Mouse (Mus musculus): Measurements from ENCODE around the gene Rara. TPM values are rescaled to one million over a fixed set of nuclear protein-coding genes. Genes with fewer than 3 reads are reported as not detected.
"Not testable (repeated sequence)": the region's sequence is repeated elsewhere in the genome, so short reads cannot be mapped to it uniquely, and the experiment has no call there.

Gene Rara
- polyA plus RNA-seq, 1 experiment, result not detected

- TF ChIP-seq POLR2A (IDR thresholded peaks at IDR 0.05; ENCODE audit: insufficient read depth, low read depth, low read length) (no peak), CTCF (IDR thresholded peaks at IDR 0.05; ENCODE audit: insufficient read depth, low read depth, low read length) (no peak)
- H3K4me1 ChIP-seq (ENCODE audit: control insufficient read depth, insufficient read depth, low read length), result peaks cover 4% of the 10 kb centered on the region
- no peak overlapping the region for H3K27ac ChIP-seq (ENCODE audit: insufficient read depth, low read depth, low read length)
- WGBS, result 83% methylated on average over 4 of the region's 4 CpGs
- no peak overlapping the region for H3K4me3 ChIP-seq (ENCODE audit: insufficient read depth, low read depth, low read length)
Measured at GRCm38 (mm10) chr11:98905583-98905982, 22.0 kb upstream of the Rara start.

- H3K4me3 ChIP-seq (ENCODE audit: insufficient read depth, low read depth, low read length), result no peak overlapping the region
- no peak for TF ChIP-seq CTCF (IDR thresholded peaks at IDR 0.05; ENCODE audit: insufficient read depth, low read depth, low read length)
- H3K27ac ChIP-seq (ENCODE audit: insufficient read depth, low read depth, low read length), result no peak overlapping the region
- peaks cover 4% of the 10 kb centered on the region for H3K4me1 ChIP-seq (ENCODE audit: control insufficient read depth, insufficient read depth, low read length)
- WGBS, result 53% methylated on average over 5 of the region's 5 CpGs
Measured at GRCm38 (mm10) chr11:98907063-98907436, 20.6 kb upstream of the Rara start.

- Histone ChIP-seq H3K4me1 (ENCODE audit: control insufficient read depth, insufficient read depth, low read length) (peaks cover 4% of the 10 kb centered on the region), H3K27ac (ENCODE audit: insufficient read depth, low read depth, low read length) (no peak within 1 kb of the TSS), H3K4me3 (ENCODE audit: insufficient read depth, low read depth, low read length) (peak within 1 kb of the TSS; percentile 43)
- under 1% methylated on average over 49 of the region's 49 CpGs for WGBS
- TF ChIP-seq POLR2A (IDR thresholded peaks at IDR 0.05; ENCODE audit: insufficient read depth, low read depth, low read length) (no peak), CTCF (IDR thresholded peaks at IDR 0.05; ENCODE audit: insufficient read depth, low read depth, low read length) (no peak)
Measured at GRCm38 (mm10) chr11:98907437-98908173, 20.0 kb upstream of the Rara start, which contains the start of gene Cdc6. TSS of gene Cdc6 (plus strand) at chr11:98907801.

GRCm38 (mm10) chr11:98909654-98910053 is 18.0 kb upstream of the Rara start:
- TF ChIP-seq POLR2A (IDR thresholded peaks at IDR 0.05; ENCODE audit: insufficient read depth, low read depth, low read length), result no peak
- 15% methylated on average over 6 of the region's 6 CpGs for WGBS
- H3K4me3 ChIP-seq (ENCODE audit: insufficient read depth, low read depth, low read length), result no peak overlapping the region
- no peak overlapping the region for H3K27ac ChIP-seq (ENCODE audit: insufficient read depth, low read depth, low read length)
- peaks cover 4% of the 10 kb centered on the region for H3K4me1 ChIP-seq (ENCODE audit: control insufficient read depth, insufficient read depth, low read length)

- Histone ChIP-seq H3K4me3 (ENCODE audit: insufficient read depth, low read depth, low read length) (no peak overlapping the region), H3K4me1 (ENCODE audit: control insufficient read depth, insufficient read depth, low read length) (peaks cover 4% of the 10 kb centered on the region), H3K27ac (ENCODE audit: insufficient read depth, low read depth, low read length) (no peak overlapping the region)
- WGBS, result 94% methylated on average over 11 of the region's 11 CpGs
- no peak for TF ChIP-seq POLR2A (IDR thresholded peaks at IDR 0.05; ENCODE audit: insufficient read depth, low read depth, low read length)
Measured at GRCm38 (mm10) chr11:98910415-98910814, 17.2 kb upstream of the Rara start.

GRCm38 (mm10) chr11:98911498-98911897 is 16.1 kb upstream of the Rara start:
- Histone ChIP-seq H3K4me1 (ENCODE audit: control insufficient read depth, insufficient read depth, low read length) (peaks cover 4% of the 10 kb centered on the region), H3K27ac (ENCODE audit: insufficient read depth, low read depth, low read length) (no peak overlapping the region), H3K4me3 (ENCODE audit: insufficient read depth, low read depth, low read length) (no peak overlapping the region)
- TF ChIP-seq POLR2A (IDR thresholded peaks at IDR 0.05; ENCODE audit: insufficient read depth, low read depth, low read length) (no peak), CTCF (IDR thresholded peaks at IDR 0.05; ENCODE audit: insufficient read depth, low read depth, low read length) (no peak)
- 87% methylated on average over 5 of the region's 5 CpGs for WGBS

- Histone ChIP-seq H3K27ac (ENCODE audit: insufficient read depth, low read depth, low read length) (no peak overlapping the region), H3K4me3 (ENCODE audit: insufficient read depth, low read depth, low read length) (no peak overlapping the region), H3K4me1 (ENCODE audit: control insufficient read depth, insufficient read depth, low read length) (no peaks in the 10 kb centered on the region)
- WGBS, result 85% methylated on average over 11 of the region's 11 CpGs
- no peak for TF ChIP-seq POLR2A (IDR thresholded peaks at IDR 0.05; ENCODE audit: insufficient read depth, low read depth, low read length)
- TF ChIP-seq CTCF (IDR thresholded peaks at IDR 0.05; ENCODE audit: insufficient read depth, low read depth, low read length), result no peak
Measured at GRCm38 (mm10) chr11:98914196-98914595, 13.4 kb upstream of the Rara start.

- 90% methylated on average over 3 of the region's 3 CpGs for WGBS
- not testable (repeated sequence) for H3K27ac ChIP-seq (ENCODE audit: insufficient read depth, low read depth, low read length); H3K4me1 ChIP-seq (ENCODE audit: control insufficient read depth, insufficient read depth, low read length); H3K4me3 ChIP-seq (ENCODE audit: insufficient read depth, low read depth, low read length)
Measured at GRCm38 (mm10) chr11:98916376-98916775, 11.2 kb upstream of the Rara start.

- no peak overlapping the region for H3K27ac ChIP-seq (ENCODE audit: insufficient read depth, low read depth, low read length)
- H3K4me1 ChIP-seq (ENCODE audit: control insufficient read depth, insufficient read depth, low read length), result peaks cover 2% of the 10 kb centered on the region
- WGBS, result 86% methylated on average over 13 of the region's 13 CpGs
- TF ChIP-seq CTCF (IDR thresholded peaks at IDR 0.05; ENCODE audit: insufficient read depth, low read depth, low read length) (no peak), POLR2A (IDR thresholded peaks at IDR 0.05; ENCODE audit: insufficient read depth, low read depth, low read length) (no peak)
- H3K4me3 ChIP-seq (ENCODE audit: insufficient read depth, low read depth, low read length), result no peak overlapping the region
Measured at GRCm38 (mm10) chr11:98917428-98918005, 10.1 kb upstream of the Rara start.

- TF ChIP-seq POLR2A (IDR thresholded peaks at IDR 0.05; ENCODE audit: insufficient read depth, low read depth, low read length) (no peak), CTCF (IDR thresholded peaks at IDR 0.05; ENCODE audit: insufficient read depth, low read depth, low read length) (no peak)
- no peak overlapping the region for H3K4me3 ChIP-seq (ENCODE audit: insufficient read depth, low read depth, low read length)
- no peak overlapping the region for H3K27ac ChIP-seq (ENCODE audit: insufficient read depth, low read depth, low read length)
- peaks cover 8% of the 10 kb centered on the region for H3K4me1 ChIP-seq (ENCODE audit: control insufficient read depth, insufficient read depth, low read length)
- WGBS, result 83% methylated on average over 9 of the region's 9 CpGs
Measured at GRCm38 (mm10) chr11:98918231-98918630, 9.4 kb upstream of the Rara start.
